Mouse (Mus musculus) macrophage (primary cell): Measurements from ENCODE around the gene Clic3. TPM values are rescaled to one million over a fixed set of nuclear protein-coding genes. Genes with fewer than 3 reads are reported as not detected.
"Not testable (repeated sequence)": the region's sequence is repeated elsewhere in the genome, so short reads cannot be mapped to it uniquely, and the experiment has no call there.

Source experiments
- H3K27ac ChIP-seq: fragments of 350-480 bp; formaldehyde crosslinking; 2 replicates; pipeline ENCODE4 v1.9.0; 2021
- H3K36me3 ChIP-seq: fragments of 350-480 bp; formaldehyde crosslinking; 2 replicates; pipeline ENCODE4 v1.9.0; 2021; ENCODE audit errors: inconsistent target
- H3K4me3 ChIP-seq: fragments of 350-480 bp; formaldehyde crosslinking; 2 replicates; pipeline ENCODE4 v1.9.0; 2021; ENCODE audit errors: inconsistent target
- H3K79me2 ChIP-seq: fragments of 350-480 bp; formaldehyde crosslinking; 2 replicates; pipeline ENCODE4 v1.9.0; 2021; ENCODE audit errors: inconsistent target
- WGBS: methylation state at CpG from one replicate; pipeline ENCODE4 v1.1.7; 2026; ENCODE audit warnings: inconsistent platforms; ENCODE audit not compliant: missing documents; 5-methylcytosine and 5-hydroxymethylcytosine counted together
- polyA plus RNA-seq: library from polyadenylated mRNA; stranded (reverse); fragments of 250-400 nt; gene quantifications from 3 replicates; pipeline ENCODE4 v1.2.4, GENCODE M21; 2018; ENCODE audit warnings: inconsistent platforms
- total RNA-seq, 78 experiments: library from RNA; depleted of rRNA; stranded (reverse); fragments of 250-400 nt; gene quantifications; 1 replicate in 9 of 78; 2 replicates in 24 of 78; 3 replicates in 43 of 78; 4 replicates in 2 of 78; pipeline ENCODE4 v1.2.4; 2018; ENCODE audit warnings: inconsistent platforms in 56 of 78

The Clic3 gene
- not detected for total RNA-seq (2018; cell fraction: chromatin; rRNA removed)
- not detected for total RNA-seq (2018; cell fraction: cytosol; rRNA removed)
- total RNA-seq (2018; cell fraction: nucleus; rRNA removed) = 1 to 10 TPM in 1 of 26 experiments, not detected in 25; 1.2 TPM
- polyA plus RNA-seq = not detected in 3 replicates

GRCm38 (mm10) chr2:25456205-25456953, at the start of gene Clic3:
Clic3 (plus strand) TSS chr2:25456838.
- no peaks in the 10 kb centered on the region for H3K36me3 ChIP-seq
- 89% methylated on average over 14 of the region's 14 CpGs for WGBS

GRCm38 (mm10) chr2:25408908-25409307, 47.7 kb upstream of the Clic3 start:
- no peak overlapping the region for H3K27ac ChIP-seq
- no peak overlapping the region for H3K4me3 ChIP-seq
- H3K79me2 ChIP-seq = no peaks in the 10 kb centered on the region
- WGBS = 89% methylated on average over 7 of the region's 10 CpGs
- H3K36me3 ChIP-seq = no peaks in the 10 kb centered on the region

More at GRCm38 (mm10) chr2:25456205-25456953, at the start of gene Clic3:
- Histone ChIP-seq H3K4me3 (no peak within 1 kb of the TSS), H3K79me2 (no peaks in the 10 kb centered on the region), H3K27ac (no peak within 1 kb of the TSS)

GRCm38 (mm10) chr2:25413436-25413835, 43.2 kb upstream of the Clic3 start:
- H3K4me3 ChIP-seq, H3K36me3 ChIP-seq: not testable (repeated sequence)

GRCm38 (mm10) chr2:25417426-25417825, 39.2 kb upstream of the Clic3 start:
- H3K79me2 ChIP-seq = no peaks in the 10 kb centered on the region
- no peaks in the 10 kb centered on the region for H3K36me3 ChIP-seq
- H3K27ac ChIP-seq = no peak overlapping the region
- 58% methylated on average over 3 of the region's 3 CpGs for WGBS
- no peak overlapping the region for H3K4me3 ChIP-seq

More at GRCm38 (mm10) chr2:25413436-25413835, 43.2 kb upstream of the Clic3 start:
- H3K27ac ChIP-seq, H3K79me2 ChIP-seq: not testable (repeated sequence)

- WGBS = 33% methylated on average over 3 of the region's 3 CpGs
- Histone ChIP-seq H3K4me3 (no peak overlapping the region), H3K36me3 (no peaks in the 10 kb centered on the region), H3K27ac (peak overlapping the region; percentile 83; the same call in 1 of the 2 replicates), H3K79me2 (no peaks in the 10 kb centered on the region; the same call in 1 of the 2 replicates)
Measured at GRCm38 (mm10) chr2:25421896-25422295, 34.7 kb upstream of the Clic3 start.

- Histone ChIP-seq H3K36me3 (no peaks in the 10 kb centered on the region), H3K4me3 (no peak within 1 kb of the TSS), H3K79me2 (no peaks in the 10 kb centered on the region; the same call in 1 of the 2 replicates), H3K27ac (peak within 1 kb of the TSS; percentile 83)
- WGBS = under 1% methylated on average over 17 of the region's 17 CpGs
Measured at GRCm38 (mm10) chr2:25422587-25423410, 33.8 kb upstream of the Clic3 start, which contains the start of gene Fut7. Fut7 (plus strand) TSS chr2:25423267.

GRCm38 (mm10) chr2:25423626-25424025, 33.0 kb upstream of the Clic3 start:
- no peak overlapping the region for H3K4me3 ChIP-seq
- no peaks in the 10 kb centered on the region; the same call in 1 of the 2 replicates for H3K79me2 ChIP-seq
- WGBS = 44% methylated on average over 1 of the region's 1 CpGs
- peak overlapping the region; percentile 83 for H3K27ac ChIP-seq
- H3K36me3 ChIP-seq = no peaks in the 10 kb centered on the region

GRCm38 (mm10) chr2:25425481-25425880, 31.2 kb upstream of the Clic3 start:
- WGBS = 79% methylated on average over 26 of the region's 27 CpGs
- Histone ChIP-seq H3K79me2 (no peaks in the 10 kb centered on the region; the same call in 1 of the 2 replicates), H3K27ac (no peak overlapping the region), H3K36me3 (no peaks in the 10 kb centered on the region), H3K4me3 (no peak overlapping the region)

- 10% methylated on average over 5 of the region's 5 CpGs for WGBS
Measured at GRCm38 (mm10) chr2:25426721-25427191, 29.9 kb upstream of the Clic3 start.

GRCm38 (mm10) chr2:25427256-25427655, 29.4 kb upstream of the Clic3 start:
- 94% methylated on average over 5 of the region's 5 CpGs for WGBS
- no peaks in the 10 kb centered on the region; the same call in 1 of the 2 replicates for H3K79me2 ChIP-seq
- no peak overlapping the region for H3K4me3 ChIP-seq
- H3K27ac ChIP-seq = no peak overlapping the region
- no peaks in the 10 kb centered on the region for H3K36me3 ChIP-seq

More at GRCm38 (mm10) chr2:25426721-25427191, 29.9 kb upstream of the Clic3 start:
- Histone ChIP-seq H3K4me3 (no peak overlapping the region), H3K36me3 (no peaks in the 10 kb centered on the region), H3K79me2 (no peaks in the 10 kb centered on the region; the same call in 1 of the 2 replicates), H3K27ac (peak overlapping the region; percentile 19)

GRCm38 (mm10) chr2:25428442-25429236, 28.0 kb upstream of the Clic3 start, which contains the start of gene Abca2:
Abca2 (plus strand) TSS chr2:25428703.
- Histone ChIP-seq H3K79me2 (no peaks in the 10 kb centered on the region; the same call in 1 of the 2 replicates), H3K27ac (no peak within 1 kb of the TSS), H3K36me3 (no peaks in the 10 kb centered on the region), H3K4me3 (peak within 1 kb of the TSS; percentile 16; the same call in 1 of the 2 replicates)
- under 1% methylated on average over 79 of the region's 89 CpGs for WGBS

- WGBS = 79% methylated on average over 5 of the region's 5 CpGs
- no peak overlapping the region for H3K4me3 ChIP-seq
- H3K79me2 ChIP-seq = no peaks in the 10 kb centered on the region; the same call in 1 of the 2 replicates
- H3K27ac ChIP-seq = no peak overlapping the region
- H3K36me3 ChIP-seq = no peaks in the 10 kb centered on the region
Measured at GRCm38 (mm10) chr2:25429435-25430180, 27.0 kb upstream of the Clic3 start.
